Mouse (Mus musculus) lung, postnatal 0 days (tissue): ENCODE measurements around the gene Ntrk3. TPM values are rescaled to one million over a fixed set of nuclear protein-coding genes. Genes with fewer than 3 reads are reported as not detected.

Experiments used
- ATAC-seq: fragments of 200-750 bp; cut with Nextera tagmentation; 2 replicates; pipeline ENCODE4 v1.8.0; 2017; ENCODE audit warnings: moderate library complexity
- DNase-seq: peaks from one replicate; pipeline ENCODE4 v3.0.0-alpha.2; 2016; ENCODE audit warnings: low spot score
- H3K27ac ChIP-seq: fragments of 300-500 bp; sonication (generic); 2 replicates; pipeline ENCODE4 v1.5.1; 2014; ENCODE audit warnings: antibody characterized with exemption, mild to moderate bottlenecking, low read length, mixed read lengths
- H3K27me3 ChIP-seq: fragments of 300-500 bp; sonication (generic); replicated peaks from 2 replicates; pipeline ENCODE4 v1.6.1; 2014; ENCODE audit warnings: low read length, mixed read lengths; ENCODE audit not compliant: insufficient read depth
- H3K36me3 ChIP-seq: fragments of 300-500 bp; sonication (generic); 2 replicates; pipeline ENCODE4 v1.6.1; 2014; ENCODE audit warnings: low read length, mixed read lengths; ENCODE audit not compliant: insufficient read depth
- H3K4me1 ChIP-seq: fragments of 300-500 bp; sonication (generic); 2 replicates; pipeline ENCODE4 v1.6.1; 2014; ENCODE audit warnings: antibody characterized with exemption, low read depth, low read length, mixed read lengths; ENCODE audit not compliant: insufficient read depth
- H3K4me2 ChIP-seq: fragments of 300-500 bp; sonication (generic); replicated peaks from 2 replicates; pipeline ENCODE4 v1.6.1; 2014; ENCODE audit warnings: low read depth, mild to moderate bottlenecking, low read length, moderate library complexity, mixed read lengths
- H3K4me3 ChIP-seq: fragments of 300-500 bp; sonication (generic); 2 replicates; pipeline ENCODE4 v1.5.1; 2014; ENCODE audit warnings: low read depth, low read length
- H3K9ac ChIP-seq: fragments of 300-500 bp; sonication (generic); replicated peaks from 2 replicates; pipeline ENCODE4 v1.6.1; 2014; ENCODE audit warnings: low read depth, mild to moderate bottlenecking
- H3K9me3 ChIP-seq: fragments of 300-500 bp; sonication (generic); 2 replicates; pipeline ENCODE4 v1.6.1; 2016; ENCODE audit warnings: low read length, mixed read lengths
- CTCF ChIP-seq: IDR thresholded peaks from 2 replicates; pipeline ENCODE4 v1.5.1; 2016; ENCODE audit warnings: antibody characterized with exemption, mild to moderate bottlenecking
- EP300 ChIP-seq: IDR thresholded peaks from 2 replicates; pipeline ENCODE4 v1.6.1; 2016; ENCODE audit warnings: antibody characterized with exemption, mild to moderate bottlenecking, control low read depth
- WGBS: fragments of 180-500 bp; shearing (Covaris S2); extraction: QIAGEN DNeasy Blood & Tissue Kit; methylation state at CpG from one replicate; pipeline ENCODE4 v1.1.7; 2014; 5-methylcytosine and 5-hydroxymethylcytosine counted together
- polyA plus RNA-seq: library from polyadenylated mRNA; unstranded; fragments of >200 nt; fragmentation: Nextera tagmentation; extraction: Ambion mirVana; gene quantifications from 2 replicates; pipeline ENCODE4 v1.2.1, GENCODE M21; 2015

Gene Ntrk3
- polyA plus RNA-seq, 1 experiment from 2014 or later: 1.3 TPM

GRCm38 (mm10) chr7:78409970-78410369 is 327.8 kb downstream of the Ntrk3 start:
- no peak for DNase-seq
- no peak overlapping the region for H3K27ac ChIP-seq
- no peaks in the 10 kb centered on the region for H3K4me1 ChIP-seq
- no peaks in the 10 kb centered on the region for H3K36me3 ChIP-seq
- H3K9me3 ChIP-seq: no peaks in the 10 kb centered on the region
- no peaks in the 10 kb centered on the region for H3K27me3 ChIP-seq
- 54% methylated on average over 5 of the region's 5 CpGs for WGBS
- ATAC-seq: no peak
- H3K9ac ChIP-seq: no peak overlapping the region
- no peak for TF ChIP-seq EP300
- TF ChIP-seq CTCF: no peak
- no peak overlapping the region for H3K4me2 ChIP-seq
- no peak overlapping the region for H3K4me3 ChIP-seq

GRCm38 (mm10) chr7:78406641-78407291 is 331.0 kb downstream of the Ntrk3 start:
- TF ChIP-seq CTCF (no peak), EP300 (peak; percentile 70)
- 39% methylated on average over 5 of the region's 5 CpGs for WGBS
- Histone ChIP-seq H3K4me3 (no peak overlapping the region), H3K27me3 (no peaks in the 10 kb centered on the region), H3K9ac (no peak overlapping the region), H3K36me3 (no peaks in the 10 kb centered on the region), H3K9me3 (no peaks in the 10 kb centered on the region), H3K27ac (no peak overlapping the region), H3K4me1 (no peaks in the 10 kb centered on the region), H3K4me2 (no peak overlapping the region)
- DNase-seq: peak; percentile 86
- peak; percentile 79 for ATAC-seq

- Histone ChIP-seq H3K36me3 (no peaks in the 10 kb centered on the region), H3K4me2 (no peak overlapping the region), H3K27ac (no peak overlapping the region), H3K4me1 (no peaks in the 10 kb centered on the region), H3K27me3 (no peaks in the 10 kb centered on the region), H3K9me3 (no peaks in the 10 kb centered on the region), H3K4me3 (no peak overlapping the region), H3K9ac (no peak overlapping the region)
- no peak for DNase-seq
- no peak for TF ChIP-seq CTCF
- WGBS: 91% methylated on average over 6 of the region's 6 CpGs
- no peak for ATAC-seq
Measured at GRCm38 (mm10) chr7:78404481-78404880, 333.3 kb downstream of the Ntrk3 start.

GRCm38 (mm10) chr7:78402495-78402894 is 335.3 kb downstream of the Ntrk3 start:
- Histone ChIP-seq H3K4me1 (no peaks in the 10 kb centered on the region), H3K27ac (no peak overlapping the region), H3K36me3 (no peaks in the 10 kb centered on the region), H3K9ac (no peak overlapping the region), H3K27me3 (no peaks in the 10 kb centered on the region), H3K4me2 (no peak overlapping the region), H3K9me3 (no peaks in the 10 kb centered on the region), H3K4me3 (no peak overlapping the region)
- 37% methylated on average over 3 of the region's 3 CpGs for WGBS
- ATAC-seq (peak; percentile 25; the same call in 1 of the 2 replicates), DNase-seq (peak; percentile 61)
- TF ChIP-seq EP300 (no peak), CTCF (no peak)

- Histone ChIP-seq H3K36me3 (no peaks in the 10 kb centered on the region), H3K4me1 (no peaks in the 10 kb centered on the region), H3K27me3 (no peaks in the 10 kb centered on the region), H3K9ac (no peak overlapping the region), H3K27ac (no peak overlapping the region), H3K4me2 (no peak overlapping the region), H3K9me3 (no peaks in the 10 kb centered on the region), H3K4me3 (no peak overlapping the region)
- DNase-seq (no peak), ATAC-seq (no peak)
- no peak for TF ChIP-seq EP300
- no peak for TF ChIP-seq CTCF
- 85% methylated on average over 4 of the region's 4 CpGs for WGBS
Measured at GRCm38 (mm10) chr7:78400219-78400618, 337.6 kb downstream of the Ntrk3 start.

GRCm38 (mm10) chr7:78398377-78398776 is 339.4 kb downstream of the Ntrk3 start:
- H3K27ac ChIP-seq: no peak overlapping the region
- no peak overlapping the region for H3K9ac ChIP-seq
- no peaks in the 10 kb centered on the region for H3K9me3 ChIP-seq
- ATAC-seq: no peak
- no peaks in the 10 kb centered on the region for H3K4me1 ChIP-seq
- H3K4me2 ChIP-seq: no peak overlapping the region
- TF ChIP-seq EP300 (no peak), CTCF (no peak)
- no peak overlapping the region for H3K4me3 ChIP-seq
- no peaks in the 10 kb centered on the region for H3K36me3 ChIP-seq
- no peaks in the 10 kb centered on the region for H3K27me3 ChIP-seq
- no peak for DNase-seq

- H3K36me3 ChIP-seq: no peaks in the 10 kb centered on the region
- WGBS: 54% methylated on average over 4 of the region's 4 CpGs
- TF ChIP-seq CTCF (no peak), EP300 (no peak)
- ATAC-seq: no peak
- no peak overlapping the region for H3K4me2 ChIP-seq
- H3K4me3 ChIP-seq: no peak overlapping the region
- no peak overlapping the region for H3K27ac ChIP-seq
- no peak for DNase-seq
- no peaks in the 10 kb centered on the region for H3K4me1 ChIP-seq
- H3K9me3 ChIP-seq: no peaks in the 10 kb centered on the region
- no peak overlapping the region for H3K9ac ChIP-seq
- no peaks in the 10 kb centered on the region for H3K27me3 ChIP-seq
Measured at GRCm38 (mm10) chr7:78397215-78397614, 340.6 kb downstream of the Ntrk3 start.
